Mouse (Mus musculus) hindbrain, embryonic 16.5 days (tissue): Measurements from ENCODE around the gene Fan1. TPM values are rescaled to one million over a fixed set of nuclear protein-coding genes. Genes with fewer than 3 reads are reported as not detected.

Experiments used
- ATAC-seq: fragments of 200-750 bp; cut with Nextera tagmentation; 2 replicates; pipeline ENCODE4 v1.8.0; 2017; ENCODE audit warnings: moderate TSS enrichment, moderate library complexity
- H3K27ac ChIP-seq: fragments of 300-500 bp; sonication (generic); 2 replicates; pipeline ENCODE4 v1.5.1; 2014; ENCODE audit warnings: low read depth, mild to moderate bottlenecking, control low read depth, low read length, moderate library complexity
- H3K27me3 ChIP-seq: fragments of 300-500 bp; sonication (generic); replicated peaks from 2 replicates; pipeline ENCODE4 v1.6.1; 2014; ENCODE audit warnings: low read length; ENCODE audit not compliant: control insufficient read depth, insufficient read depth
- H3K36me3 ChIP-seq: fragments of 300-500 bp; sonication (generic); 2 replicates; pipeline ENCODE4 v1.6.1; 2014; ENCODE audit warnings: mild to moderate bottlenecking, low read length, moderate library complexity, mixed read lengths; ENCODE audit not compliant: control insufficient read depth, insufficient read depth
- H3K4me1 ChIP-seq: fragments of 300-500 bp; sonication (generic); 2 replicates; pipeline ENCODE4 v1.6.1; 2014; ENCODE audit warnings: low read depth, low read length; ENCODE audit not compliant: control insufficient read depth, insufficient read depth
- H3K4me2 ChIP-seq: fragments of 300-500 bp; sonication (generic); 2 replicates; pipeline ENCODE4 v1.6.1; 2014; ENCODE audit warnings: mild to moderate bottlenecking, low read length, control low read depth, moderate library complexity
- H3K4me3 ChIP-seq: fragments of 300-500 bp; sonication (generic); 2 replicates; pipeline ENCODE4 v1.5.1; 2014; ENCODE audit warnings: mild to moderate bottlenecking, low read length, control low read depth, moderate library complexity
- H3K9ac ChIP-seq: fragments of 300-500 bp; sonication (generic); 2 replicates; pipeline ENCODE4 v1.6.1; 2014; ENCODE audit warnings: low read depth, mild to moderate bottlenecking, control low read depth, low read length, moderate library complexity
- H3K9me3 ChIP-seq: fragments of 300-500 bp; sonication (generic); 2 replicates; pipeline ENCODE4 v1.6.1; 2014; ENCODE audit warnings: mild to moderate bottlenecking, low read length, moderate library complexity; ENCODE audit not compliant: control insufficient read depth
- WGBS: fragments of 180-500 bp; shearing (Covaris S2); extraction: QIAGEN DNeasy Blood & Tissue Kit; methylation state at CpG from one replicate; pipeline ENCODE4 v1.1.7; 2014; 5-methylcytosine and 5-hydroxymethylcytosine counted together
- polyA plus RNA-seq: library from polyadenylated mRNA; unstranded; fragments of >200 nt; fragmentation: Nextera tagmentation; extraction: Ambion mirVana; gene quantifications from 2 replicates; pipeline ENCODE4 v1.2.1, GENCODE M21; 2015

Fan1 gene
- polyA plus RNA-seq, 1 experiment from 2014 or later = 5.7 TPM

GRCm38 (mm10) chr7:64371940-64372878, 1.7 kb downstream of the Fan1 start:
- Histone ChIP-seq H3K27me3 (no peaks in the 10 kb centered on the region), H3K4me1 (peaks cover 4% of the 10 kb centered on the region), H3K4me2 (no peak overlapping the region), H3K27ac (no peak overlapping the region), H3K4me3 (no peak overlapping the region), H3K9me3 (no peaks in the 10 kb centered on the region), H3K36me3 (peaks cover 13% of the 10 kb centered on the region), H3K9ac (no peak overlapping the region)
- no peak for ATAC-seq
- 87% methylated on average over 23 of the region's 23 CpGs for WGBS

GRCm38 (mm10) chr7:64369841-64370240, 4.1 kb downstream of the Fan1 start:
- Histone ChIP-seq H3K36me3 (peaks cover 9% of the 10 kb centered on the region), H3K9me3 (no peaks in the 10 kb centered on the region), H3K4me3 (no peak overlapping the region), H3K4me1 (peaks cover 4% of the 10 kb centered on the region), H3K4me2 (no peak overlapping the region), H3K9ac (no peak overlapping the region), H3K27ac (no peak overlapping the region), H3K27me3 (no peaks in the 10 kb centered on the region)
- ATAC-seq = no peak
- WGBS = 90% methylated on average over 6 of the region's 6 CpGs

GRCm38 (mm10) chr7:64365863-64366262, 8.0 kb downstream of the Fan1 start:
- no peak for ATAC-seq
- H3K36me3 ChIP-seq = peaks cover 16% of the 10 kb centered on the region
- no peaks in the 10 kb centered on the region for H3K9me3 ChIP-seq
- no peak overlapping the region for H3K4me2 ChIP-seq
- no peak overlapping the region for H3K27ac ChIP-seq
- no peaks in the 10 kb centered on the region for H3K4me1 ChIP-seq
- no peak overlapping the region for H3K4me3 ChIP-seq
- WGBS = 95% methylated on average over 5 of the region's 5 CpGs
- H3K9ac ChIP-seq = no peak overlapping the region
- no peaks in the 10 kb centered on the region for H3K27me3 ChIP-seq

DNA sequence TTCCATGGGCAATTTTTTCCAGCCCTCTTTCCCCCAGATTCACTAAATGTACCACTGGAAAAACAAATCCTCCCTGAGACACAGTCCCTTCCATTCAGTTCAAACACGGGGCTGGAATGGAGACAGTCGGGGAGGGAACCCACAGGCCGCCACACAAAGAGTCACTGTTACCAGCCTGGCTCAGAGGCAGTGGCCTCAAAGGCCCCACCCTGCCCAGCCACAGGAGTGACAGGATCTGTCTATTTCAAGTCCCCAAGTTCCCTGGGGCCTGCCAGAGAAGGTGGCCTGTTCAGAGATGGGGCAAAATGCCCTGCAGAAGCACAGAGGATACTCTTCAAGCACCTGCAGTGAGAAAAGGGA, 13.3 kb downstream of the Fan1 start:
- H3K9me3 ChIP-seq = no peaks in the 10 kb centered on the region
- no peak overlapping the region for H3K4me3 ChIP-seq
- no peak overlapping the region for H3K9ac ChIP-seq
- WGBS = 59% methylated on average over 3 of the region's 3 CpGs
- no peak overlapping the region for H3K4me2 ChIP-seq
- no peaks in the 10 kb centered on the region for H3K4me1 ChIP-seq
- ATAC-seq = peak; percentile 87
- peaks cover 9% of the 10 kb centered on the region for H3K36me3 ChIP-seq
- no peaks in the 10 kb centered on the region for H3K27me3 ChIP-seq
- peak overlapping the region; percentile 40; the same call in 1 of the 2 replicates for H3K27ac ChIP-seq

DNA sequence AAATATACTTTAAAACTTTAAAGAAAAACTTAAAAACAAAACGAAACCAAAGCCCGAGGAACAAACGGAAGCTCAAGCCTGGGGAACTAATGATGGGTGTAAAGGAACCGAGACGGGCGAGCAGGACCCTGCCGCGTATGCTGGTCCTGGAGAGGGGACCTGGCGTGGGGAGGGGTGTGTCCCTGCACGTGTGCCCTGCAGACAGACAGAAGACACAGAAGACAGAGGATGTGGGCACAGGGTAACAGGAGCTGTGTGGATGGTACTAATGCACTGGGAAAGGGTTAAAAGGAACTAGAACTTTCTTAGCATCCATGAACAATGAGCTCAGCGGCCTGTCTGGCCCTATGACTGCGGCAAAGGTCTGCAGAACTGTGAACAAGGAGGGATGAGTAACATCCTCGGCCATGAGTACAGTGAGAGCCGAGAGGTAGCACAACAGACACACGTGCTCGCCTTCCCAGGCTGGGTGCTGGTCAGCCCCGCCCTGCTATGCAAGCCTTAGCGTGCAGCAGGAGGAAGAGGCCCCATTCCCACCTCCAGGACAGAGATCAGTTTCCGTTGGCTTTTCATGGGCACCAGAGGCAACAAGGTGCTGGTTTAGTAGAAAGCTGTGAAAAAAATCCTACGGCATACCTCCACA, 13.8 kb downstream of the Fan1 start:
- no peaks in the 10 kb centered on the region for H3K9me3 ChIP-seq
- ATAC-seq = peak; percentile 62
- H3K27me3 ChIP-seq = no peaks in the 10 kb centered on the region
- H3K36me3 ChIP-seq = peaks cover 9% of the 10 kb centered on the region
- no peak overlapping the region for H3K4me2 ChIP-seq
- peak overlapping the region; percentile 4; the same call in 1 of the 2 replicates for H3K27ac ChIP-seq
- 84% methylated on average over 20 of the region's 20 CpGs for WGBS
- H3K4me3 ChIP-seq = no peak overlapping the region
- H3K9ac ChIP-seq = no peak overlapping the region
- no peaks in the 10 kb centered on the region for H3K4me1 ChIP-seq

GRCm38 (mm10) chr7:64358666-64359065, 15.2 kb downstream of the Fan1 start:
- no peak for ATAC-seq
- no peaks in the 10 kb centered on the region for H3K9me3 ChIP-seq
- no peaks in the 10 kb centered on the region for H3K27me3 ChIP-seq
- WGBS = 76% methylated on average over 6 of the region's 6 CpGs
- H3K9ac ChIP-seq = no peak overlapping the region
- H3K4me3 ChIP-seq = no peak overlapping the region
- no peaks in the 10 kb centered on the region for H3K4me1 ChIP-seq
- no peak overlapping the region for H3K27ac ChIP-seq
- no peak overlapping the region for H3K4me2 ChIP-seq
- peaks cover 9% of the 10 kb centered on the region for H3K36me3 ChIP-seq

DNA sequence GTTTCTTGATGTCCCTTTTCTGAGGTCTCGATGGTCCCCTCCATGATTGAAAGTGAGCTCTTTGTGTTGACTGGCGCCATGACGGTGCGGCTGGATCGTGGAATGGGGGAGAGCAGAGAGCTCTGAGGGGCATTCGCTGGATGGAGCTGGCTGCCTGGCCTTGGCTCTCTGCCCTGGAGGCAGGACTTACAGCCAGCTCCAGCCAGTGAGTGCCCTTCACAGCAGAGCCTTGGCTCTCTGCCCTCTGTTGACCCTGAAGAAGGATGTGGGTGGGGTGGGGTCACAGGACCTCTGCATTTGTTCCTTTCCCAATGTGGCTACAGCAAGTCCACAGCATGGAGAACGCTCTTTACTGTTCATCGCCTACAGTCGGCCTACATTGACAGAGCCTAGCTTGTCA, 16.5 kb downstream of the Fan1 start:
- WGBS = 78% methylated on average over 9 of the region's 9 CpGs
- no peak overlapping the region for H3K9ac ChIP-seq
- no peak overlapping the region for H3K27ac ChIP-seq
- H3K36me3 ChIP-seq = peaks cover 11% of the 10 kb centered on the region
- H3K4me1 ChIP-seq = no peaks in the 10 kb centered on the region
- peak; percentile 79 for ATAC-seq
- H3K4me2 ChIP-seq = no peak overlapping the region
- no peaks in the 10 kb centered on the region for H3K9me3 ChIP-seq
- no peaks in the 10 kb centered on the region for H3K27me3 ChIP-seq
- H3K4me3 ChIP-seq = no peak overlapping the region

DNA sequence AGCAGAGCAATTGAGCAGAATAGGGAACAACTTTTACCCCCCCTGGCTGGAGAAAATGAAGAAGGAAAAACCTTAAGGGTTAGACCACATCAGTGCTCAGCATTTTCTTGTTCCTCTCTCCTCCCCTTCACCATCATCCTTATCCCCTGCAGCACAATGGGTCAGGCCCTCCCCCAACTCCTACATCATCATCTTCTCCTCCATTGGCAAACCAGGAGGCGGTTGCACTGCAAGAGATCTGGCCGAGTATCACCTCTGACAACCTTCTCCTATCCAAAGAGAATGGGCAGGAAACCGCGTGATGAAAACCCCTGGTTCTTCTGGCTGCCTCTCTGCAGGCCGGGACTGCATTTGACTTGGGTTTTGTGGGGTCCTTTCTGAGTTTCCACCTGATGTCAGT, 17.2 kb downstream of the Fan1 start:
- H3K4me2 ChIP-seq = no peak overlapping the region
- no peaks in the 10 kb centered on the region for H3K9me3 ChIP-seq
- no peaks in the 10 kb centered on the region for H3K4me1 ChIP-seq
- no peak overlapping the region for H3K27ac ChIP-seq
- no peak for ATAC-seq
- no peaks in the 10 kb centered on the region for H3K27me3 ChIP-seq
- H3K9ac ChIP-seq = no peak overlapping the region
- no peak overlapping the region for H3K4me3 ChIP-seq
- peaks cover 8% of the 10 kb centered on the region for H3K36me3 ChIP-seq
- WGBS = 88% methylated on average over 5 of the region's 5 CpGs

- H3K9me3 ChIP-seq = no peaks in the 10 kb centered on the region
- H3K27me3 ChIP-seq = no peaks in the 10 kb centered on the region
- no peak overlapping the region for H3K4me3 ChIP-seq
- no peak for ATAC-seq
- peaks cover 8% of the 10 kb centered on the region for H3K36me3 ChIP-seq
- H3K4me1 ChIP-seq = peaks cover 5% of the 10 kb centered on the region; the same call in 1 of the 2 replicates
- 21% methylated on average over 14 of the region's 14 CpGs for WGBS
- H3K4me2 ChIP-seq = no peak overlapping the region
- no peak overlapping the region for H3K27ac ChIP-seq
- H3K9ac ChIP-seq = no peak overlapping the region
Observed at GRCm38 (mm10) chr7:64354206-64354605, 19.7 kb downstream of the Fan1 start.
